Mouse (Mus musculus) embryonic fibroblast, embryonic 13.5 days (primary cell): ENCODE results near the gene Adgrg6.

ENCODE experiments used
- CTCF ChIP-seq: IDR thresholded peaks from 2 replicates; pipeline ENCODE4 v1.5.1; 2011; ENCODE audit warnings: mild to moderate bottlenecking, control low read depth, low read length, moderate library complexity, borderline replicate concordance; ENCODE audit not compliant: insufficient read depth
- POLR2A ChIP-seq: IDR thresholded peaks from 2 replicates; pipeline ENCODE4 v1.6.1; 2011; ENCODE audit warnings: low read depth, mild to moderate bottlenecking, control low read depth, low read length, moderate library complexity

- TF ChIP-seq POLR2A (no peak), CTCF (no peak)
Observed at GRCm38 (mm10) chr10:14527765-14528164, 17.7 kb downstream of the Adgrg6 start.
